20 mouse cellular contexts compared by ENCODE assay signal in the genomic region with DNA sequence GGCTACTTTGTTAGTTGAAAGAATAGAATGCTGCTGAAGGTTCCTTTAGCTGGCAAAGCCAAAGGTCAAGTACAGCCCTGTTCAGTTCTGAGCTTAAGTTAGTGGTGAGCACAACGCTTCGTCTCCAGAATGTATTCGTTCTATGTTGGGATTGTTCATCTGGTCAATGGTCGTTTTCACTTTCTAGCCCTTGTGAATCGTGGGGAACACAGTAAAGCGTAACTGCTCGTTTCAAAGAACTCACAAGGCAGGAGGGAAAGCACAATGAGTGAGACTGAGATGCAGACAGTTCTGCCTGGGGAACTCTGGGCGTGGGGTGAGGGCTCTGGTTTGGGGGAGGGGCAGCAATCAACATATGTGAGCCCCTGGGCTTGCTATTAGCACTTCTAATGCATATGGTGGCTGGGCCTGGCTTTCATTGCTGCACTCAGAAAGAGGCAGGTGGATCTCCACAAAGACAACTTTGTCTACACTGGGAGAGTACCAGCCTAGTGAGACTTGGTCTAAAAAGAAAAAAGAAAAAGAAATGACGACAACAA.
DNase-seq lines count a peak whose midpoint lies in the region; ATAC-seq and TF ChIP-seq lines count a peak whose summit lies in the region.
"Had no signal": no experiment of that assay in that cellular context is flagged by ENCODE, and none has a peak within 500 bp of the region (broad histone marks: within the 10 kb centered on the region; RNA-seq: fewer than 3 reads in every experiment).

No protein-coding gene starts in this region.

- no peaks in the 10 kb centered on the region for H3K36me3 ChIP-seq in forebrain, embryonic 11.5 days (ENCODE audit: control insufficient read depth, insufficient read depth, low read length)
- H3K36me3 ChIP-seq in forebrain, postnatal 0 days (ENCODE audit: insufficient read depth): no peaks in the 10 kb centered on the region
- no peaks in the 10 kb centered on the region for H3K36me3 ChIP-seq in midbrain, embryonic 14.5 days (ENCODE audit: control insufficient read depth, insufficient read depth, low read length)
- no peaks in the 10 kb centered on the region for H3K36me3 ChIP-seq in midbrain, embryonic 15.5 days (replicated peaks)
- H3K36me3 ChIP-seq in kidney, embryonic 16.5 days (ENCODE audit: insufficient read depth, low read length): no peaks in the 10 kb centered on the region
- H3K36me3 ChIP-seq: hindbrain, embryonic 15.5 days had no signal

- WGBS in forebrain, embryonic 11.5 days: 35% methylated on average over 9 of the region's 9 CpGs
- WGBS in forebrain, postnatal 0 days: 33% methylated on average over 9 of the region's 9 CpGs
- 22% methylated on average over 9 of the region's 9 CpGs for WGBS in midbrain, embryonic 14.5 days
- WGBS in midbrain, embryonic 15.5 days: 17% methylated on average over 9 of the region's 9 CpGs
- WGBS in kidney, embryonic 16.5 days: 57% methylated on average over 9 of the region's 9 CpGs

- no peak overlapping the region for H3K4me3 ChIP-seq in forebrain, embryonic 11.5 days (ENCODE audit: low read depth, low read length)
- H3K4me3 ChIP-seq in forebrain, postnatal 0 days (ENCODE audit: low read depth, low read length): no peak overlapping the region
- H3K4me3 ChIP-seq in midbrain, embryonic 14.5 days (replicated peaks; ENCODE audit: low read depth, low read length): no peak overlapping the region
- H3K4me3 ChIP-seq in midbrain, embryonic 15.5 days: no peak overlapping the region
- H3K4me3 ChIP-seq in kidney, embryonic 16.5 days (ENCODE audit: low read length): no peak overlapping the region
- H3K4me3 ChIP-seq: hindbrain, embryonic 15.5 days had no signal

- peak; percentile 50 for DNase-seq in forebrain, embryonic 11.5 days (ENCODE audit: low spot score)
- no peak for DNase-seq in forebrain, postnatal 0 days
- DNase-seq in midbrain, embryonic 14.5 days: no peak
- DNase-seq in embryo, embryonic 11 days: peak; percentile 37
- DNase-seq in left cerebral cortex, adult 18-20 months (ENCODE audit: low spot score in 2 of 2): no peak
- DNase-seq: adrenal gland, postnatal 14 days; cerebellum, adult 11-12 months; cerebellum, postnatal 14 days; kidney, adult 18-20 months; kidney, postnatal 14 days; liver, postnatal 0 days; lung, postnatal 10 days; right cerebral cortex, postnatal 14 days; spleen, adult 18-20 months; thymus, postnatal 25 days had no signal

- H3K4me1 ChIP-seq in forebrain, embryonic 11.5 days (replicated peaks; ENCODE audit: control insufficient read depth, insufficient read depth, low read length): peaks cover 16% of the 10 kb centered on the region; the same call in 1 of the 2 replicates
- H3K4me1 ChIP-seq in forebrain, postnatal 0 days (ENCODE audit: insufficient read depth): no peaks in the 10 kb centered on the region
- peaks cover 15% of the 10 kb centered on the region; the same call in 1 of the 2 replicates for H3K4me1 ChIP-seq in midbrain, embryonic 14.5 days (ENCODE audit: control insufficient read depth, insufficient read depth, low read length)
- H3K4me1 ChIP-seq in midbrain, embryonic 15.5 days: peaks cover 19% of the 10 kb centered on the region
- H3K4me1 ChIP-seq in kidney, embryonic 16.5 days (ENCODE audit: insufficient read depth, low read length): peaks cover 14% of the 10 kb centered on the region

- H3K4me2 ChIP-seq in forebrain, embryonic 11.5 days (ENCODE audit: low read depth, low read length, severe bottlenecking): no peak overlapping the region
- H3K4me2 ChIP-seq in forebrain, postnatal 0 days (ENCODE audit: low read depth): no peak overlapping the region
- no peak overlapping the region for H3K4me2 ChIP-seq in midbrain, embryonic 14.5 days (ENCODE audit: low read length)
- H3K4me2 ChIP-seq in midbrain, embryonic 15.5 days: no peak overlapping the region
- no peak overlapping the region for H3K4me2 ChIP-seq in kidney, embryonic 16.5 days (replicated peaks; ENCODE audit: low read depth, low read length)
- H3K4me2 ChIP-seq: hindbrain, embryonic 15.5 days had no signal

- no peaks in the 10 kb centered on the region for H3K9me3 ChIP-seq in forebrain, embryonic 11.5 days (ENCODE audit: control insufficient read depth, low read length)
- no peaks in the 10 kb centered on the region for H3K9me3 ChIP-seq in forebrain, postnatal 0 days (ENCODE audit: low read length)
- no peaks in the 10 kb centered on the region for H3K9me3 ChIP-seq in midbrain, embryonic 14.5 days (ENCODE audit: control insufficient read depth, low read length)
- no peaks in the 10 kb centered on the region for H3K9me3 ChIP-seq in midbrain, embryonic 15.5 days
- H3K9me3 ChIP-seq in kidney, embryonic 16.5 days (ENCODE audit: low read length): no peaks in the 10 kb centered on the region
- H3K9me3 ChIP-seq: hindbrain, embryonic 15.5 days had no signal

- H3K27ac ChIP-seq in forebrain, embryonic 11.5 days (ENCODE audit: low read depth, low read length): no peak overlapping the region
- H3K27ac ChIP-seq in forebrain, postnatal 0 days (ENCODE audit: low read depth, low read length): no peak overlapping the region
- H3K27ac ChIP-seq in midbrain, embryonic 14.5 days (replicated peaks; ENCODE audit: low read depth, low read length): 0 out of 2 replicates have a peak overlapping the region, but pooled peaks have one; percentile 5
- no peak overlapping the region for H3K27ac ChIP-seq in midbrain, embryonic 15.5 days
- no peak overlapping the region for H3K27ac ChIP-seq in kidney, embryonic 16.5 days (ENCODE audit: low read length)
- H3K27ac ChIP-seq: hindbrain, embryonic 15.5 days had no signal

- no peak for TF ChIP-seq CTCF in forebrain, postnatal 0 days (IDR thresholded peaks at IDR 0.05; ENCODE audit: low read depth)

- H3K9ac ChIP-seq in forebrain, embryonic 11.5 days (ENCODE audit: low read length): no peak overlapping the region
- H3K9ac ChIP-seq in forebrain, postnatal 0 days: no peak overlapping the region
- no peak overlapping the region for H3K9ac ChIP-seq in midbrain, embryonic 14.5 days (replicated peaks; ENCODE audit: low read length)
- H3K9ac ChIP-seq in midbrain, embryonic 15.5 days: no peak overlapping the region
- H3K9ac ChIP-seq in kidney, embryonic 16.5 days (replicated peaks; ENCODE audit: low read length): no peak overlapping the region
- H3K9ac ChIP-seq: hindbrain, embryonic 15.5 days; liver, postnatal 0 days had no signal

- no peak for ATAC-seq in forebrain, embryonic 11.5 days (replicated peaks; ENCODE audit: low FRiP score)
- ATAC-seq in forebrain, postnatal 0 days: no peak
- no peak for ATAC-seq in midbrain, embryonic 14.5 days (ENCODE audit: low FRiP score, low TSS enrichment)
- ATAC-seq in midbrain, embryonic 15.5 days (replicated peaks): no peak
- ATAC-seq in kidney, embryonic 16.5 days (ENCODE audit: low FRiP score, low TSS enrichment): no peak
- ATAC-seq: forebrain, embryonic 14.5 days; liver, postnatal 0 days; Patski had no signal

- H3K27me3 ChIP-seq in forebrain, embryonic 11.5 days (ENCODE audit: control insufficient read depth, insufficient read depth, low read length): no peaks in the 10 kb centered on the region
- H3K27me3 ChIP-seq in forebrain, postnatal 0 days (ENCODE audit: insufficient read depth, low read length): no peaks in the 10 kb centered on the region
- H3K27me3 ChIP-seq in midbrain, embryonic 14.5 days (ENCODE audit: control insufficient read depth, insufficient read depth, low read length): no peaks in the 10 kb centered on the region
- H3K27me3 ChIP-seq in midbrain, embryonic 15.5 days (replicated peaks): no peaks in the 10 kb centered on the region
- no peaks in the 10 kb centered on the region for H3K27me3 ChIP-seq in kidney, embryonic 16.5 days (ENCODE audit: insufficient read depth, low read length)
- H3K27me3 ChIP-seq: hindbrain, embryonic 15.5 days; Patski had no signal

Comparison
In these comparisons a context has a peak if more than half of its experiments do, and no peak if none do; other contexts are left out.
1. DNase-seq: peak in forebrain, embryonic 11.5 days (single experiment) and embryo, embryonic 11 days (single experiment); none in forebrain, postnatal 0 days (single experiment), midbrain, embryonic 14.5 days (single experiment) and left cerebral cortex, adult 18-20 months (0 of 2).